Mouse (Mus musculus) ES-E14 (cell line): Measurements from ENCODE around the gene Ptprf.

Source experiments
- HCFC1 ChIP-seq: IDR thresholded peaks from 2 replicates; pipeline ENCODE4 v1.6.1; 2012; ENCODE audit warnings: low read length, inconsistent platforms, borderline replicate concordance; ENCODE audit not compliant: insufficient read depth
- MAFK ChIP-seq: IDR thresholded peaks from 2 replicates; pipeline ENCODE4 v1.6.1; 2014; ENCODE audit warnings: mild to moderate bottlenecking, low read depth, low read length, inconsistent platforms; ENCODE audit not compliant: insufficient read depth
- ZNF384 ChIP-seq: IDR thresholded peaks from 2 replicates; pipeline ENCODE4 v1.6.1; 2012; ENCODE audit warnings: low read depth, low read length, inconsistent platforms

- no peak for TF ChIP-seq ZNF384
- no peak for TF ChIP-seq HCFC1
- no peak for TF ChIP-seq MAFK
These were observed 112.2 kb downstream of the Ptprf start for GRCm38 (mm10) chr4:118178952-118179466.
